Mouse (Mus musculus): ENCODE measurements at regions not wholly inside any gene's neighbourhood (a gene's known extent, or its start where the extent isn't known, plus 50 kb on each side); places are given as distances from the start of the nearest gene placed in this dataset.
A peak's percentile ranks its signal among the peaks of the same experiment; 100 is the strongest.

DNA sequence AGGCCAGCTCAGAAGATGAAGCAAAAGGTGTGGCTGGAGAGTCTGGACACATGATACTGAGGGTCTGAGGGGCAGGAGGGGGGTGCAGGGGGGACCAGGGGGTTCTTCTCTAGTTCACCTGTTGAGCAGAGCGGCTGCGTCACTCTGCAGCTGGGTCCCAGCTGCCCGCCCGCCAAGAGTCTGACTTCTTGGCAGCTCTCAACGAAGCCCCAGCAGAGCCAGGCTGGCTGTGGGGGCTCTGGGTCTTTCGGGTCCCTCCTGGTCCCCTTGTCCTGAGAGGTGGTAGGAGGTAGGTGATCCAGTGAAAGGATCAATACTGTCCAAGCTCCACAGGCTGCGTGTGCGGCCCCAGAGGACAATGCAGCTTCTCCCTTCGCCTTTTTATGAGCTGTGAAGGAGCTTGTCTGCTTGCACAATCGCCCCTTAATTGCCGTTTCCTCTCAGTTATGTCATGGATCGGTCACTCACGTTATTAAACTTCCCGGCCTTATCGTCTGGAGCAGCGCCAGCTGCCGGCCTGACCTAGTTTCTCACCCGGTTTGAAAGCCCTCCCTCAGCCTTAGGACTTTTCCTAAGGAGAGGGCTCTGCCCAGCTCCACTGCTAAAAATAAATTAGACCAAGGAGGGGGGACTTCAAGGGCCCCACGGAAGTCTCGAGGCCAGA is 98.4 kb upstream of the Ptpn1 start:
- no peak for TF ChIP-seq POLR2A (IDR thresholded peaks at IDR 0.05; ENCODE audit: borderline replicate concordance, extremely low read depth, insufficient read depth, insufficient read length, poor library complexity, severe bottlenecking)
- TF ChIP-seq CTCF (IDR thresholded peaks at IDR 0.05; ENCODE audit: borderline replicate concordance, extremely low read depth, insufficient read depth, insufficient read length) = peak; percentile 24; the same call in 1 of the 2 replicates
